Mouse (Mus musculus) kidney, postnatal 0 days (tissue): Measurements from ENCODE around the gene Gmfg. TPM values are rescaled to one million over a fixed set of nuclear protein-coding genes. Genes with fewer than 3 reads are reported as not detected.
A peak's percentile ranks its signal among the peaks of the same experiment; 100 is the strongest.

ENCODE experiments used
- ATAC-seq: fragments of 200-750 bp; cut with Nextera tagmentation; replicated peaks from 2 replicates; pipeline ENCODE4 v1.8.0; 2017; ENCODE audit warnings: low read depth, moderate number of reproducible peaks, moderate TSS enrichment, moderate library complexity; ENCODE audit not compliant: low FRiP score
- DNase-seq: peaks from one replicate; pipeline ENCODE4 v3.0.0-alpha.2; 2016; ENCODE audit warnings: low spot score
- H3K27ac ChIP-seq: fragments of 300-500 bp; sonication (generic); 2 replicates; pipeline ENCODE4 v1.5.1; 2014; ENCODE audit warnings: mild to moderate bottlenecking
- H3K27me3 ChIP-seq: fragments of 300-500 bp; sonication (generic); 2 replicates; pipeline ENCODE4 v1.6.1; 2014; ENCODE audit warnings: low read length, mixed read lengths; ENCODE audit not compliant: insufficient read depth
- H3K36me3 ChIP-seq: fragments of 300-500 bp; sonication (generic); 2 replicates; pipeline ENCODE4 v1.6.1; 2014; ENCODE audit warnings: low read length, mixed read lengths; ENCODE audit not compliant: insufficient read depth
- H3K4me1 ChIP-seq: fragments of 300-500 bp; sonication (generic); replicated peaks from 2 replicates; pipeline ENCODE4 v1.6.1; 2014; ENCODE audit warnings: antibody characterized with exemption, low read length, mixed read lengths; ENCODE audit not compliant: insufficient read depth
- H3K4me2 ChIP-seq: fragments of 300-500 bp; sonication (generic); 2 replicates; pipeline ENCODE4 v1.6.1; 2014; ENCODE audit warnings: mild to moderate bottlenecking, low read length, moderate library complexity, mixed read lengths
- H3K4me3 ChIP-seq: fragments of 300-500 bp; sonication (generic); replicated peaks from 2 replicates; pipeline ENCODE4 v1.5.1; 2014; ENCODE audit warnings: low read depth, low read length
- H3K9ac ChIP-seq: fragments of 300-500 bp; sonication (generic); 2 replicates; pipeline ENCODE4 v1.6.1; 2014; ENCODE audit warnings: low read depth, low read length
- H3K9me3 ChIP-seq: fragments of 300-500 bp; sonication (generic); replicated peaks from 2 replicates; pipeline ENCODE4 v1.6.1; 2016; ENCODE audit warnings: low read length, inconsistent platforms, mixed read lengths
- CTCF ChIP-seq: IDR thresholded peaks from 2 replicates; pipeline ENCODE4 v1.5.1; 2016; ENCODE audit warnings: antibody characterized with exemption, low read depth, mild to moderate bottlenecking, moderate library complexity
- WGBS: fragments of 180-500 bp; shearing (Covaris S2); extraction: QIAGEN DNeasy Blood & Tissue Kit; methylation state at CpG from one replicate; pipeline ENCODE4 v1.1.7; 2014; 5-methylcytosine and 5-hydroxymethylcytosine counted together
- polyA plus RNA-seq: library from polyadenylated mRNA; unstranded; fragments of >200 nt; fragmentation: Nextera tagmentation; extraction: Ambion mirVana; gene quantifications from 2 replicates; pipeline ENCODE4 v1.2.1, GENCODE M21; 2015

Gene Gmfg
- polyA plus RNA-seq, 1 experiment from 2014 or later, result 23.8 TPM

DNA sequence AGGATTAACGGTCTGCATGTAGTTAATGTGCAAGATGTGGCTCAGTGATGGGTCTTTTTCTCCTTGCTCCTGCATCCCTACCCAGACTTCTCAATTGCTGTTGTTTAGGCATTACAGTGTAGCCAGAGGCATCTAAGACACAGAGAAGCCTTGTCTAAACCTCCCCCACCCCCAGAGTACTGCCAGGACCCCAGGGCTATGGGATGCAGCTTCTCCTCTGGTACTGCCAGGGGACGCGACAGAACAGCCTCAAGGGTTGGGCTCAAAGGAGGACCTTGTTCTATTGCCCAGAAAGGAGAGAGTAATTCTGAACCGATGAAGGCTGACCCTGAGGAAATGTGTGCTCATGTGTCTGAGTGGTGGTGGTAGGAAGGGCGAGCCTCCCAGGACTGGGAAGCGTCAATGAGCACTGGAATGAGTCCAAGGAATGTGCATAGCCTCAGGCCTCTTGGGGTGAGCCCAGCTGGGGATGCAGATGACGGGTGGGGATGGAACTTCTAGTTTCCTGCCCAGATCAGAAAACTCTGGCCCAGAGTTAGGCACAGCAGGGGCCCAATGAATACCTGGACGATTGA lies 19.1 kb upstream of the Gmfg start:
- Histone ChIP-seq H3K4me1 (no peaks in the 10 kb centered on the region), H3K4me3 (no peak overlapping the region), H3K36me3 (peaks cover 45% of the 10 kb centered on the region), H3K4me2 (no peak overlapping the region), H3K27me3 (no peaks in the 10 kb centered on the region), H3K27ac (no peak overlapping the region), H3K9ac (no peak overlapping the region), H3K9me3 (no peaks in the 10 kb centered on the region)
- no peak for ATAC-seq
- TF ChIP-seq CTCF, result no peak
- peak; percentile 62 for DNase-seq
- 65% methylated on average over 8 of the region's 8 CpGs for WGBS

DNA sequence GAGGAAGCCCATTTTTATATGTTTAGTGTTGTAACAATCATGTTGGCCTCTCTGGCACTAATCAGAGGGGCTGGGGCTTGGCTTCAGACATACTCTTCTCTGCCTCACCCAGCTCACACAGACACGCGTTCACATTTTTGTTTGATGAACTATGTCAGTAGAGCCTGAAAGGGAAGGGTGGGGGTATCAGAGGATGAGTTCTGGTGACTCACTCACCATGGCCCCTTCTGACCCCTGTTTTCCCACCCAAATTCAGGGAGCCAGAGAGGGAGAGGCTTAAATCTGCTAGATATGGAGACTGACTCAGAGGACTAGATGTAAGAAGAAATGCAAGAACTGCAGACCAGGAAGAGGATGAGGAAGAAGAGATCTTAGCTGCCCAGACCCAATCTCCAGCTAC lies 17.8 kb upstream of the Gmfg start:
- ATAC-seq (no peak), DNase-seq (no peak)
- H3K27me3 ChIP-seq, result no peaks in the 10 kb centered on the region
- H3K9me3 ChIP-seq, result no peaks in the 10 kb centered on the region
- peaks cover 41% of the 10 kb centered on the region for H3K36me3 ChIP-seq
- H3K4me2 ChIP-seq, result no peak overlapping the region
- H3K4me3 ChIP-seq, result no peak overlapping the region
- no peak overlapping the region for H3K9ac ChIP-seq
- no peak overlapping the region for H3K27ac ChIP-seq
- H3K4me1 ChIP-seq, result no peaks in the 10 kb centered on the region
- no peak for TF ChIP-seq CTCF
- 86% methylated on average over 2 of the region's 2 CpGs for WGBS

GRCm38 (mm10) chr7:28423018-28423417 lies 14.2 kb upstream of the Gmfg start:
- no peak for TF ChIP-seq CTCF
- ATAC-seq, result no peak

DNA sequence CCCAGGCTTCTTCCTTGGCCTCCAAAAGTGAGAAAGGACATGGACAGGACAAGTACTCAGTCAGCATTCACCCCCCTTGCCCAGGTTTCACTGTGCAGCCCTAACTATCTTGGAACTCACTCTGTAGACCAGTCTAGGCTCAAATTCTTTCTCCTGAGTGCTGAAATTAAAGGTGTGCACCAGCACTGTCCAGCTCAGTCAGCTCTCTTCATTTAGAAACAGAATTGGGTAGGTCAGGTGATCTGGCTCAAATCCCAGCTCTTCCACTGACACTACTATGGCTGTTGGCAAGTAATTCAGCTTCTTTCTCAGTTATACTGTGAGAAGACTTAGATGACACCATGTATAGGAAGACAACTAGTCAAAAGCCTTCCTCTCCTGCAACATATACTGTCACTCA lies 9.5 kb upstream of the Gmfg start:
- Histone ChIP-seq H3K4me2 (no peak overlapping the region), H3K27ac (no peak overlapping the region), H3K4me3 (no peak overlapping the region), H3K9ac (no peak overlapping the region), H3K36me3 (peaks cover 9% of the 10 kb centered on the region), H3K4me1 (no peaks in the 10 kb centered on the region), H3K9me3 (no peaks in the 10 kb centered on the region), H3K27me3 (no peaks in the 10 kb centered on the region)
- no peak for ATAC-seq
- no peak for DNase-seq
- no peak for TF ChIP-seq CTCF

More at GRCm38 (mm10) chr7:28423018-28423417, 14.2 kb upstream of the Gmfg start:
- Histone ChIP-seq H3K4me2 (no peak overlapping the region), H3K4me1 (no peaks in the 10 kb centered on the region), H3K4me3 (no peak overlapping the region), H3K27me3 (no peaks in the 10 kb centered on the region), H3K9ac (no peak overlapping the region), H3K27ac (no peak overlapping the region), H3K9me3 (no peaks in the 10 kb centered on the region), H3K36me3 (peaks cover 28% of the 10 kb centered on the region)
- 83% methylated on average over 1 of the region's 1 CpGs for WGBS
- no peak for DNase-seq

DNA sequence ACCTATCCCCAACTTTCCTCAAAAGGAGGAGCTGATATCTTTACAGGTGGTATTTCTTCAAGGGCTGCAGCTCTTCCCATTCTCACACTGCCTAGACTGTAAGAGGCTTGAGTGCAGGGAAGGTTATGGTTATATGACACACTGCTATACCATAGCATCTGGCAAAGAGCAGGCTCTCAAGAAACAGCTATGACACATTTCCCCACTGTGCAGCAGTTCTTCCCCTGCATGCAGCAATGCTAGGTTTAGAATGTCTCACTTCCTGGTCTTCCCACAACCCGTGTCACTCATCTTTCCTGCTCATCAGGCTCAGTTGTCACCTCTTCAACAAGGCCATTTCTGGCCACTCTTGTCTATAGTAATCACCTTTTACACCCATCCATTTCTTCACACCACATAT lies 6.7 kb upstream of the Gmfg start:
- Histone ChIP-seq H3K27ac (no peak overlapping the region), H3K4me2 (no peak overlapping the region), H3K9ac (no peak overlapping the region), H3K4me1 (peaks cover 10% of the 10 kb centered on the region), H3K9me3 (no peaks in the 10 kb centered on the region), H3K36me3 (0 out of 2 replicates have a peak, but pooled peaks cover 4% of the 10 kb centered on the region), H3K27me3 (no peaks in the 10 kb centered on the region), H3K4me3 (no peak overlapping the region)
- DNase-seq (no peak), ATAC-seq (no peak)
- TF ChIP-seq CTCF, result no peak
- 74% methylated on average over 1 of the region's 1 CpGs for WGBS

DNA sequence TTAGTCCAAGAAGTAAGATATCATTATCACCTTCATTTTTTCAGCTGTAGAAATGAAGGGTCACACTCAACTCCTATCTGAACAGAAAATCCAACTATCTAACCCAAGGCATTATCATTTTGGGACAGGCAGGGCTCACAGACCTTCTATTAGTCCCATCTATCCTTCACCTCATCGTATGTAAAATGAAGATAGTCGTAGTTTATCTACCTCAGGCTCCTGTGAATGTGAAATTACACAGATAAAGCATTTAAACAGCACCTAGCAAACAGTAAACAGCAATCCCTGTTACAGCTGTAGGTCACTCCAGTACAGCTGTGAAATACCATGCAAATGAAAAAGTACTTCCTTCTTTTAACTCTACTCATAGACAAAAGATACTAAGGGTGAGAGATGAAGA lies 5.0 kb upstream of the Gmfg start:
- no peak overlapping the region for H3K9ac ChIP-seq
- no peak overlapping the region for H3K4me3 ChIP-seq
- 94% methylated on average over 2 of the region's 2 CpGs for WGBS
- peaks cover 10% of the 10 kb centered on the region for H3K4me1 ChIP-seq
- H3K9me3 ChIP-seq, result no peaks in the 10 kb centered on the region
- no peak for TF ChIP-seq CTCF
- DNase-seq (no peak), ATAC-seq (no peak)
- no peak overlapping the region for H3K27ac ChIP-seq
- no peak overlapping the region for H3K4me2 ChIP-seq
- no peaks in the 10 kb centered on the region for H3K27me3 ChIP-seq
- H3K36me3 ChIP-seq, result 0 out of 2 replicates have a peak, but pooled peaks cover 4% of the 10 kb centered on the region
